Mouse (Mus musculus) MEL (cell line): ENCODE results near the gene Atg5.

Experiments
- CHD1 ChIP-seq: IDR thresholded peaks from 2 replicates; pipeline ENCODE4 v1.6.1; 2012; ENCODE audit warnings: low read depth, mild to moderate bottlenecking, inconsistent platforms, low read length, improper control_type of control experiment
- CTCF ChIP-seq, 3 experiments: IDR thresholded peaks in 2 of 3; conservative IDR thresholded peaks in 1 of 3; 2 replicates each; pipeline ENCODE4 v1.5.1; 2011 to 2012; ENCODE audit warnings: low read length in 3 of 3, low read depth in 2 of 3, mild to moderate bottlenecking in 2 of 3, improper control_type of control experiment in 1 of 3, inconsistent platforms in 1 of 3, mixed read lengths in 1 of 3, moderate library complexity in 1 of 3; ENCODE audit not compliant: control insufficient read depth in 1 of 3, insufficient read depth in 1 of 3, poor library complexity in 1 of 3, severe bottlenecking in 1 of 3
- EP300 ChIP-seq, 2 experiments: IDR thresholded peaks; 2 replicates each; pipeline ENCODE4 v1.6.1; 2011; ENCODE audit warnings: improper control_type of control experiment in 2 of 2, low read length in 2 of 2, low read depth in 1 of 2, mild to moderate bottlenecking in 1 of 2
- ETS1 ChIP-seq: IDR thresholded peaks from 2 replicates; pipeline ENCODE4 v1.6.1; 2012; ENCODE audit warnings: low read depth, mild to moderate bottlenecking, inconsistent platforms, low read length, improper control_type of control experiment, moderate library complexity
- JUND ChIP-seq: IDR thresholded peaks from 2 replicates; pipeline ENCODE4 v1.6.1; 2011; ENCODE audit warnings: low read depth, mild to moderate bottlenecking, improper control_type of control experiment, low read length
- POLR2AphosphoS2 ChIP-seq: IDR thresholded peaks from 2 replicates; pipeline ENCODE4 v1.6.1; 2011; ENCODE audit warnings: low read length, improper control_type of control experiment
- RCOR1 ChIP-seq: IDR thresholded peaks from 2 replicates; pipeline ENCODE4 v1.6.1; 2012; ENCODE audit warnings: low read depth, mild to moderate bottlenecking, inconsistent platforms, low read length, improper control_type of control experiment
- TAL1 ChIP-seq: IDR thresholded peaks from 2 replicates; pipeline ENCODE4 v1.6.1; 2012; ENCODE audit warnings: mild to moderate bottlenecking, inconsistent platforms, low read length, moderate library complexity, mixed read lengths
- UBTF ChIP-seq: IDR thresholded peaks from 2 replicates; pipeline ENCODE4 v1.6.1; 2012; ENCODE audit warnings: low read depth, mild to moderate bottlenecking, inconsistent platforms, low read length, improper control_type of control experiment, moderate library complexity, borderline replicate concordance; ENCODE audit not compliant: insufficient read depth
- ZMIZ1 ChIP-seq: IDR thresholded peaks from 2 replicates; pipeline ENCODE4 v1.6.1; 2012; ENCODE audit warnings: low read depth, mild to moderate bottlenecking, inconsistent platforms, low read length, improper control_type of control experiment, moderate library complexity

DNA sequence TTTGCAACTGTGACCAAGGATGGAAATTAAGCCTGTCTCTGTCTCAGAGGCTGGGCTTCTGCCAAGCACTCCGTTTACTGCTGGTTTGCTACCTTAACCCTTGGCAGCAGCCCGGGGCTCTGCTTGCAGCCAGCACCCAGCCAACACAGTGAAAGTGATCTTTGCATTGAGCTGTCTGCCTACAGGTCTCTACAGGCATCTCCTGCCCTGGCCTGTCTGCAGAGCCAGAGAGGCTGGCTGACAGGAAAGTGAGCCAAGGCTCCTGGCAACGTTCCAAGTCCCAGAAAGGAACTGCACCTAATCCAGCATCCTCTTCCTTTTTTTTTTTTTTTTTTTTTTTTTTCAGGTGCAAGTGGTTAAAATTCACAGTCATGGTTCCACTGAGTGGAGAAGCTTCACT, 113.2 kb downstream of the Atg5 start:
- TF ChIP-seq CHD1: no peak
- no peak for TF ChIP-seq CTCF (IDR thresholded peaks at IDR 0.05 in 2 of 3, conservative IDR thresholded peaks at IDR 0.05 in 1 of 3; ENCODE audit: control insufficient read depth in 1 of 3, insufficient read depth in 1 of 3, low read depth in 2 of 3, low read length in 3 of 3, poor library complexity in 1 of 3, severe bottlenecking in 1 of 3)
- TF ChIP-seq RCOR1: peak; percentile 45; the same call in 1 of the 2 replicates
- peak; percentile 4 to 52; a peak in 2 of 4 replicates for TF ChIP-seq EP300 (IDR thresholded peaks at IDR 0.05; ENCODE audit: low read depth in 1 of 2, low read length in 2 of 2)
- no peak for TF ChIP-seq POLR2AphosphoS2
- TF ChIP-seq ETS1: peak; percentile 50; the same call in 1 of the 2 replicates
- TF ChIP-seq TAL1: no peak
- no peak for TF ChIP-seq UBTF
- no peak for TF ChIP-seq JUND
- TF ChIP-seq ZMIZ1: no peak
